Mouse (Mus musculus): ENCODE measurements around the gene Gphn. TPM values are rescaled to one million over a fixed set of nuclear protein-coding genes. Genes with fewer than 3 reads are reported as not detected.
A peak's percentile ranks its signal among the peaks of the same experiment; 100 is the strongest.
"Not testable (repeated sequence)": the region's sequence is repeated elsewhere in the genome, so short reads cannot be mapped to it uniquely, and the experiment has no call there.

Gene Gphn
- polyA plus RNA-seq, 1 experiment from 2014 or later = 19.3 TPM

DNA sequence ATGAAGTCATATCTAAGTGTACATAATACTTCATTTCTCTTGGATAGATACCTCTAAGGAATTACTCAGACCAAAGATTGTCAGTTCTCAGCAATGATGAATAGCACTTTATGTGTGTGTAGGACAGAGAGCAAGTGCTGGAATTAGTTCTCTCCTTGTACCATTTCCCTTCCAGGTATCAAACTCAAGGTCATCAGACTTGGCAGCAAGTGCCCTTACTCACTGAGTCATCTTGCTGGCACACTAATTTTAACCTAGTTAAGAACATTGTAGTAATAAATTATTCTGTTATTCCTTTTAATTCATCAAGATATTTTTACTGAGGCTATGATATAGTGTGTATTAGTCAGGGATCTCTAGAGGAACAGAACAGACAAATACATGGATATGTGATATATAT lies 88.9 kb downstream of the Gphn start:
- Histone ChIP-seq H3K4me1 (replicated peaks; ENCODE audit: insufficient read depth, low read length) (no peaks in the 10 kb centered on the region), H3K27ac (no peak overlapping the region), H3K36me3 (ENCODE audit: insufficient read depth, low read length) (no peaks in the 10 kb centered on the region), H3K4me2 (ENCODE audit: low read length) (no peak overlapping the region), H3K9me3 (replicated peaks; ENCODE audit: low read length) (no peaks in the 10 kb centered on the region), H3K9ac (ENCODE audit: low read depth, low read length) (no peak overlapping the region), H3K4me3 (replicated peaks; ENCODE audit: low read depth, low read length) (no peak overlapping the region), H3K27me3 (ENCODE audit: insufficient read depth, low read length) (no peaks in the 10 kb centered on the region)
- DNase-seq (ENCODE audit: low spot score) = no peak
- ATAC-seq (replicated peaks; ENCODE audit: low FRiP score, low read depth) = no peak
- TF ChIP-seq CTCF (IDR thresholded peaks at IDR 0.05; ENCODE audit: low read depth) = no peak

- no peak for DNase-seq (ENCODE audit: low spot score)
- no peak for ATAC-seq (replicated peaks; ENCODE audit: low FRiP score, low read depth)
Measured at GRCm38 (mm10) chr12:78327946-78328345, 101.8 kb downstream of the Gphn start.

DNA sequence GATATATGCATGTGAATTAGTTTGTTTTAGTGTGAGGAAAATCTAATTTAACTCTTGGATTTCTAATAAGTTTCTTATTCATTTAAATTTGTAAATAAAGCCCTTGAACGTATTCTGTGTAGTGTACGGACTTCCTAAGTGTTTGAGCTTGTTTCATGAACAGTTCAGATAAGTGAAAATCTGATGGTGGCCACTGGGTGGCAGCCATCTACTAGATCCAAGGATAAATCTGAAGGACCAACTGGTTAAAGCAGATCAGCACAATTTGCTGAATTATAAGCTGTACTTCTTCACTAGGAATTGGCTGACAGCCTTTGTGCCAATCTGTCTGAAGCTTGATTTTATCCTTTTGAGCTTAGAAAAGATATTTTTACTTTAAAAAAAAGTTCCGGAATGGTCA lies 105.9 kb downstream of the Gphn start:
- Histone ChIP-seq H3K36me3 (ENCODE audit: insufficient read depth, low read length) (no peaks in the 10 kb centered on the region), H3K27ac (no peak overlapping the region), H3K4me2 (ENCODE audit: low read length) (no peak overlapping the region), H3K9me3 (replicated peaks; ENCODE audit: low read length) (no peaks in the 10 kb centered on the region), H3K4me3 (replicated peaks; ENCODE audit: low read depth, low read length) (no peak overlapping the region), H3K9ac (ENCODE audit: low read depth, low read length) (no peak overlapping the region), H3K4me1 (replicated peaks; ENCODE audit: insufficient read depth, low read length) (no peaks in the 10 kb centered on the region), H3K27me3 (ENCODE audit: insufficient read depth, low read length) (no peaks in the 10 kb centered on the region)
- DNase-seq (ENCODE audit: low spot score) = peak; percentile 85
- no peak for ATAC-seq (replicated peaks; ENCODE audit: low FRiP score, low read depth)
- WGBS = 66% methylated on average over 3 of the region's 3 CpGs
- peak; percentile 79 for TF ChIP-seq CTCF (IDR thresholded peaks at IDR 0.05; ENCODE audit: low read depth)

More at GRCm38 (mm10) chr12:78327946-78328345, 101.8 kb downstream of the Gphn start:
- no peaks in the 10 kb centered on the region for H3K4me1 ChIP-seq (replicated peaks; ENCODE audit: insufficient read depth, low read length)
- no peak overlapping the region for H3K9ac ChIP-seq (ENCODE audit: low read depth, low read length)
- H3K9me3 ChIP-seq (replicated peaks; ENCODE audit: low read length) = no peaks in the 10 kb centered on the region
- WGBS = 69% methylated on average over 4 of the region's 4 CpGs
- H3K4me2 ChIP-seq (ENCODE audit: low read length) = no peak overlapping the region
- no peaks in the 10 kb centered on the region for H3K27me3 ChIP-seq (ENCODE audit: insufficient read depth, low read length)
- H3K36me3 ChIP-seq (ENCODE audit: insufficient read depth, low read length) = no peaks in the 10 kb centered on the region
- TF ChIP-seq CTCF (IDR thresholded peaks at IDR 0.05; ENCODE audit: low read depth) = no peak
- no peak overlapping the region for H3K4me3 ChIP-seq (replicated peaks; ENCODE audit: low read depth, low read length)
- no peak overlapping the region for H3K27ac ChIP-seq

DNA sequence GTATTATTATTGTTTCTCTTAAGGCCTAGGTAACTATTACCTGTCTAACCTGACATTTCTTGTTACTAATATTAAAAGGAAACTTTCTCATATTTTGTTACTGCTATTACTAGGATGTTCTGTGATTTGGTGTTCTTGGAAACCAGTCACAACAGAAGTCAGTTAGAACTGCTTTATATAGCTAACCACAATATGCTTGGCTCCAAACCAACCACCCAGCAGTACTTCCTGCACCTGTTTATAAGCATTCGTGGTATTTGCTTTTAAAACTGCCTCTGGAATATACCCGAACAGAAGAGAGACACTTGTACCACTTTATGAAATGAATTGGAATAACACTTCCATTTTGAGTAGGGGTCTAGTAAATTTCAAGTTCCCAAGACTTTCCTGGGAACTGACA lies 130.3 kb downstream of the Gphn start:
- WGBS = 80% methylated on average over 2 of the region's 2 CpGs
- ATAC-seq (replicated peaks; ENCODE audit: low FRiP score, low read depth) = no peak
- DNase-seq (ENCODE audit: low spot score) = no peak

DNA sequence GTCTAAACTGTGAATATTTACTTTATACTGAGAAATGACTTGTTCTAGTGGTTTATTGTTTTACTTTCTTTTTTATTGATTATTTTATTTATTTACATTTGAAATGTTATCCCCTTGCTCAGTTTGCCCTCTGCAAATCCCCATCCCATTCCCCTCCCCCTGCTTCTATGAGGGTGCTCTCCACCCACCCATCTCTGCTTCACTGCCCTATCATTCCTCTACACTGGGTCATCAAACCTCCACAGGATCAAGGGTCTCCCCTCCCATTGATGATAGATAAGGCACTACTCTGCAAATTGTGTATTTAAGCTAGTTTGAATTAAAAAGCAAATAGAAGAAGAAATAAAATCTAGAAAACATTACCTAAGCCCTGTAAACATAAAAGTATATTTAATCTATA lies 163.1 kb downstream of the Gphn start:
- no peaks in the 10 kb centered on the region for H3K9me3 ChIP-seq (replicated peaks; ENCODE audit: low read length)
- H3K4me1 ChIP-seq (replicated peaks; ENCODE audit: insufficient read depth, low read length) = no peaks in the 10 kb centered on the region
- H3K36me3 ChIP-seq (ENCODE audit: insufficient read depth, low read length) = no peaks in the 10 kb centered on the region
- no peaks in the 10 kb centered on the region for H3K27me3 ChIP-seq (ENCODE audit: insufficient read depth, low read length)
- no peak overlapping the region for H3K27ac ChIP-seq
- no peak overlapping the region for H3K4me3 ChIP-seq (replicated peaks; ENCODE audit: low read depth, low read length)
- DNase-seq (ENCODE audit: low spot score) (no peak), ATAC-seq (replicated peaks; ENCODE audit: low FRiP score, low read depth) (no peak)
- no peak overlapping the region for H3K9ac ChIP-seq (ENCODE audit: low read depth, low read length)
- no peak overlapping the region for H3K4me2 ChIP-seq (ENCODE audit: low read length)
- TF ChIP-seq CTCF (IDR thresholded peaks at IDR 0.05; ENCODE audit: low read depth) = no peak

More for the DNA sequence above, 130.3 kb downstream of the Gphn start:
- Histone ChIP-seq H3K27me3 (ENCODE audit: insufficient read depth, low read length) (no peaks in the 10 kb centered on the region), H3K27ac (no peak overlapping the region), H3K9me3 (replicated peaks; ENCODE audit: low read length) (no peaks in the 10 kb centered on the region), H3K4me1 (replicated peaks; ENCODE audit: insufficient read depth, low read length) (no peaks in the 10 kb centered on the region), H3K4me2 (ENCODE audit: low read length) (no peak overlapping the region), H3K4me3 (replicated peaks; ENCODE audit: low read depth, low read length) (no peak overlapping the region), H3K9ac (ENCODE audit: low read depth, low read length) (no peak overlapping the region), H3K36me3 (ENCODE audit: insufficient read depth, low read length) (no peaks in the 10 kb centered on the region)
- no peak for TF ChIP-seq CTCF (IDR thresholded peaks at IDR 0.05; ENCODE audit: low read depth)

- Histone ChIP-seq H3K9ac (ENCODE audit: low read depth, low read length) (no peak overlapping the region), H3K4me2 (ENCODE audit: low read length) (no peak overlapping the region), H3K27ac (no peak overlapping the region), H3K36me3 (ENCODE audit: insufficient read depth, low read length) (no peaks in the 10 kb centered on the region), H3K27me3 (ENCODE audit: insufficient read depth, low read length) (no peaks in the 10 kb centered on the region), H3K4me3 (replicated peaks; ENCODE audit: low read depth, low read length) (no peak overlapping the region), H3K4me1 (replicated peaks; ENCODE audit: insufficient read depth, low read length) (no peaks in the 10 kb centered on the region), H3K9me3 (replicated peaks; ENCODE audit: low read length) (no peaks in the 10 kb centered on the region)
- TF ChIP-seq CTCF (IDR thresholded peaks at IDR 0.05; ENCODE audit: low read depth) = no peak
- 95% methylated on average over 1 of the region's 1 CpGs for WGBS
- ATAC-seq (replicated peaks; ENCODE audit: low FRiP score, low read depth) (no peak), DNase-seq (ENCODE audit: low spot score) (no peak)
Measured at GRCm38 (mm10) chr12:78395297-78395696, 169.1 kb downstream of the Gphn start.

DNA sequence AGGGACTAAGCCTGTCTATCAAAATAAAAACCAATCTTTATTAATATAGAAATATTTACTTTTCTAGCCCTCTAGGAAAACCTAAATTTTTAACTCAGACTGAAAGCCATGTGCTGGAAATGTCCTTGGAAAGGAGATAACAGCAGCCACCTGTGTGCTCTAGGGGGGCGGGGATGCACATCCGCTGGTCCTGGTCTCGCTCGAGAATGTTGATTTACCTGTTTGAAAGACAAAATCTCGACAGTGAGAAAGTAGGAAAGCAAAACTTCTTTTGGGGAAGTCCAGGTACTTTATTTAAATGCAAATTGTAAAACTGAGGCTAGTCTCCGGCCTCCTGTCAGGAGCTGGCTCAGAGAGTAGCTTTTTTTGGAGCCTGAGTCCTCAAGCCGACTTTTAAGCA lies 181.3 kb downstream of the Gphn start:
- not testable (repeated sequence) for DNase-seq (ENCODE audit: low spot score); H3K4me2 ChIP-seq (ENCODE audit: low read length); H3K4me1 ChIP-seq (replicated peaks; ENCODE audit: insufficient read depth, low read length); H3K27me3 ChIP-seq (ENCODE audit: insufficient read depth, low read length); H3K4me3 ChIP-seq (replicated peaks; ENCODE audit: low read depth, low read length); H3K36me3 ChIP-seq (ENCODE audit: insufficient read depth, low read length); H3K27ac ChIP-seq; H3K9me3 ChIP-seq (replicated peaks; ENCODE audit: low read length); H3K9ac ChIP-seq (ENCODE audit: low read depth, low read length); ATAC-seq (replicated peaks; ENCODE audit: low FRiP score, low read depth)
- WGBS = 65% methylated on average over 7 of the region's 7 CpGs

Measured in kidney, postnatal 0 days (tissue).